Mouse (Mus musculus) heart, adult 8-10 months (tissue): ENCODE measurements around the gene Slc2a1. TPM values are rescaled to one million over a fixed set of nuclear protein-coding genes. Genes with fewer than 3 reads are reported as not detected.

Experiments used
- DNase-seq: peaks from one replicate; pipeline ENCODE4 v3.0.0; 2022; ENCODE audit warnings: low spot score
- total RNA-seq, 4 experiments: library from RNA; stranded (reverse); gene quantifications; 2 replicates each; pipeline ENCODE4 v1.2.4; 2022

Slc2a1 gene
- total RNA-seq, 4 experiments from 2014 or later, result 12.6 to 22.5 (median 14.9) TPM

DNA sequence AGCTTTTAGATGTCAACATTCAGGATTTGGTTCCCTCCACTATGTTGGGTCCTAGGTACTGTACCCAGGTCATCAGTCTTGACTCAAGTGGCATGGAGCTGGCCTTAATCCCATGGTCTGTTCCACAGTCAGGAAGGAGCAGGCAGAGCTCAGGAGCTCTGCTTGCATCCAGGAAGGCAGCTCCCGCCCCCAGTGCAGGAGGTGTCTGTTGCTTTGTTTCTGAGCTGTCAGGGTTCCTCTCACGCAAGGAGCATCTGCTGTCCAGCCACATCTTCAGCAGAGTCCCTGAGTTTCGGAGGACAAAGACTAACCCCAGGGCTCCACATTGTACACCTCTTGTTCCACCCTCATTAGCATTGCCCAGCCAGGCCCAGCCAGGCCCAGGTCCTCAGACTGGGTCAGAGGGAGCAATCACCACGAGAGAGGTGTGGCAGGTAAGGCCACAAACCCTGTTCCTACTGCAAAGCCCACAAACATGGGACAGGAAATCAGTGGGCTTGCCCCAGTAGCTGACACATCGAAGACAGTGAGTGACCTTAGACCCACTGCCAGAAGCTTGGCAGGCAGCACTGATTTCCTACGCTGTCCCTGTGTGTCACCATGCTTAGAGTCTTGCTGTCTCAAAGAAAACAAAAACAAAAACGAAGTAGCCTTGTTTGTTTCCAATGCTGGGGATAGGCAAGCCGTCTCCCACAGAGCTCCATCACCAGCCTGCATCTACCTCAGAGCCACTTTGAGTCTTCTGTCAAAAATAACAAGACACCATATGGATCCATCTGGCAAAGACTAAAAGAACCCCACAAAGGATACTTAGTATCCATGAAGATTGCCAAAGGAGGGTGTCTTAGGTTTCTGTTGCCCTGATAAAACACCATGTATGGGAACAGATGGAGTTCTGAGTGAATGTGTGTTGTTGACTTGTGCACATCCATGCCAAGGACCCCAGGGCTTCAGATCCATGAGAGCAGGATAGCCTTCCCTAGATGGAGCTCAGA, 10.0 kb upstream of the Slc2a1 start:
- DNase-seq, result no peak

DNA sequence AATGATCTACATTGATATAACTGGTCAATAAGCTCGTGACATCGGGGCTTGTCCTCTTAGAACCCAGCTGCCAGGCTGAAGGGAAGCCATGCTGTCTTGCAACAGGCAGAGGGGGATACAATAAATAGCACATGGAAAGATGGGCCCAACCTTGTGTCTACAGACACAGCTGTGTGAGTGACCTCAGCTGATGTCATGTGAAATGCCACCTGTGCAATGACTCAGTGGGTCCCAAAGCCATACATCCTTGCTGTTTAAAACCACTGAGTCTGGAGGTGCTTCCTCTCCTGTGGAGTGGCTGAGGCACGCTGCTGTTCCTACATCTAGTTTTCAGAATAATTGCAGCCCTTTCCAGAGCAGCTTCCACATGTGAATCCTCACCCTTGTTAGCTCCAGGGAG, 7.1 kb upstream of the Slc2a1 start:
- DNase-seq, result no peak

DNA sequence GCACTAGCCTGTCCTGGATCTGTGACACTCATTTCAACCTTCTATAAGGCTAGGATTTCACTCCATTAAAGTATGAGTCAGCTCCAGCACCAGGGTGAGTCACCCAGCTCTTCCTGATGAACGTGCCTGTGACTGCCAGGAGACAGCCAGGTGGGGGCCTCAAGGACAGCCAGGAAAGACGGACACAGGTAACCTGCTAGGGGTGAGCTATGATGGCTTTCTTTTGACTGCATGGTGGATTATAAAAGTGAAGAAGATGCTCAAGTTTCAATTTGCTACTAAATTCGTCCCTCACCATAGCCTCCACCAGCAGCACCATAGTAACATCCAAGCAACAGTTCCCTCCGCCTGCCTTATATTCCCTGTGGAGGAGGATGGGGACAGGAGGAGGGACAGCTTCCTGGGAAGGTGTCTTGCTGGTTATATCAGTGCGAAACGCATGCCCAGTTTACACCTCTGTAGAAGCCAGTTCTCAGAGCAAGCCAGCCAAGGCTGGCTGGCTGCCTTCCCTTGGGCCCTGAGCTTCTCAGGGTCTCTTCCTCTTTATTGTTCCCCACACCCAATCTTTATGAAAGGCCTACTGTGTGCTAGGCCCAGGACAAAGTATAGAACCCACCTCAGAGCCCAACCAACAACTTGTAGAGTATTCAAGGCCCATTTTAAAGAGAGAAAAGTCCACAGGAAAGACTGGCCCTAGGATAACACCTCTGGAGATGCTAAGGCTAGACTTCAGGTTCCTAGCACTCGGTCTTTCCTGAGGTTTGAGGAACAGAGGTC, 6.0 kb upstream of the Slc2a1 start:
- no peak for DNase-seq

DNA sequence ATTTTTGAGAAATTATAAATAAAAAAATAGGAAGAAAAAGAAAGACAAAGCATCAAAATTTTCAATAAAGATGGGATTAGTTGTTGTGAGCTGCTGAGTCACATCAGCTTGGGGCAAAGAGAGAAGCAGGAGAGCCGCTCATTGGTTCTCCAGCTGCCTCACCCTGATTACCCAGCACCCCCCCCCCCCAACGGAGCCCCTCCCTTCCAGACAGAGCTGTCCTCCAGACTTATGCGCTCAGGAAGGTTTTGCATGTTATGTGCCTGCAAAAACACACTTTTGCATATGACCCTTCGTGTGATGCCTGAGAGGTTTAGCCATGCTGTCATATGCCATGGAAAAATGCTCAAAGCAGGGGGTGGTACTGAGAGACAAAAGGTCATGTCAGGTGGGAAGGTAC, 3.7 kb upstream of the Slc2a1 start:
- DNase-seq, result no peak

DNA sequence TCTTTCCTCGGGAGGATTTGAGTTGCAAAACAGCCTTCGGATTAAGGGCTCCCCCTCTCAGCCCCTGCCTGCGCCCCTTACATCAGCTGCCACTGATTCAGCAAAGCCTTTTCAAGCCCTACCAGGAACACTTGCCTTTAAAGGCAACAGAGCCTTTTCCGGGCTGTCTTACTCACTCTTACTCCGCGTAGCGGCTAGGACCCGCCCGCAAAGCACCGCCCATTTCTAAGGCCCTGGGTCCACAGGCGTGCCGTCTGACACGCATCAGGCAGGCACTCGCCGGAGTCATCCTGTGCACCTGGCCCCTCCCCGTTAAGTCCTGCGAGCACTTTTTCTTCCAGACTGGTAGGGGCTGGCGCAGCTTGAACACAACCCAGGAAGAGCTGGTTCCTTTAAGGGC, 2.8 kb upstream of the Slc2a1 start:
- peak; percentile 52 for DNase-seq

DNA sequence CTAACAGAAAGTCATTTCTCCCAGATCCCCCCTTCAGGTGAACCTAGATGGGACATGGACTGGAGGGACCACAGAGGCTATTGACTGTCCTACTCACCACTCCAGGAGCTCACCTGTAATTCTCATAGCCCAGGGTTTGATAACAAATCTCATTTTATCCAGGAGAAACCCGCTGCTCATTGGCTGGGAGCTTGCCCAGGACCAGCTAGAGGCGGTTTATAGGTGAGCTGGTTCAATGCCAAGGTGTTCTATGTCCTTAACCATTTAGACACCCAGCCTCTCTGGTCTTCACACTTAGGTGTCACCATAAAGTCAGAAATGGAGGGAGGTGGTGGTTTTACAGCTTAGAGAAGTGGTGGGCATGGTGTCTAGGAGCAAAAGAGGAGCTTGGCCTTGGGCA, 644 bp upstream of the Slc2a1 start:
- DNase-seq, result no peak

DNA sequence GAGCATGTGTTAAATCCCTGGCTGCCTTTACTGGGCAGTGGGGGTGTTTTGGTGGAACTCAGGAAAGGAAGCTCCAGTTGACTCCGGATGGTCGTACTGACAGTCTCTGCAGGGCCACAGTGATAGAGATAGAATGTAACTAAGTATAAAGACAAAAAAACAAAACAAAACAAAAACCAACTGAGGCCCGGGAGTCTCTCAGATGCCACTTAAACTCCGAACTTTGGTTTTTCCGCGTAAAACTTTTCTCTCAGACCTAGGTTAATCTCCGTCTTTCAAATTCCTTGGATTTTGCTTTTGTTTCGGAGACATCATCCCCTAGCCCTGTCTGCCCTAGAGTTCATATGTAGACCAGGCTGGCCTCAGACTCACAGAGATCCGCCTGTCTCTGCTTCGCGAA, 1.1 kb downstream of the Slc2a1 start:
- DNase-seq, result no peak

DNA sequence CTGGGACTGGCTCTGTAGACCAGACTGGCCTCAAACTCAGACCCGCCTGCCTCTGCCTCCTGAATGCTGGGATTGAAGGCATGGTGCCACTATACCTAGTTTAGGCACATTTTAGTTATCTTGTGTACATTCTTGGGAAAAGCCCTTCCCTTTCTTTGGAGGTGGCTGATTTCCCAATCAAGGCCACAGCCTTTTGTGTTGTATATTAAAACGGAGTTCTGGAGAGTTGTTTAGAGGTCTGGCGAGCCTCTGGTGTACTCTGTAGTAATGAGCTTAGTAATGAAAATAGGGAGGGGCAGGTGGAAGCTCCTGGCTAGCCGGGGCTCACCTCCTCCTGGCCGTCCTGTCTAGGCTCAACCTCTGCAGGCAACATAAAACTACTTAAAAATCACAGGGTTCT, 2.0 kb downstream of the Slc2a1 start:
- no peak for DNase-seq

DNA sequence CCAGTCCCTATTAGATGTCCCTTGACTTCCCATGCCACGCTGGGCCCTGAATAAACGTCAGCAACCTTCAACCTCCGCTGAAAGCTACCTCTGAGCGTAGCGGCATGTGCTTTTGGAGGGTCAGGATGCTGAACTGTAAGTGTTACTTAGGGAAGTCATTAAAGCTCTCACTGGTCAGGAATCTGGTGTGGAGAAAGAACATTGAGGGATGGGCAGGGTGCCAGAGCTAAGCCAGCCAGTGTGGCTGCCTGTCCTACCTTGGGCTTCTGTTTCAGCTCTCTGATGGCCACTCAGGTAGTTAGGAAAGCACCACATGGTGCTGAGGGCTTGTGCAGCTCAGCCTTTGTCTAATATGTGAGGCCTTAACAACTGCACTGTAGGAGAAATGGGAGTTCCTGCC, 2.9 kb downstream of the Slc2a1 start:
- no peak for DNase-seq

DNA sequence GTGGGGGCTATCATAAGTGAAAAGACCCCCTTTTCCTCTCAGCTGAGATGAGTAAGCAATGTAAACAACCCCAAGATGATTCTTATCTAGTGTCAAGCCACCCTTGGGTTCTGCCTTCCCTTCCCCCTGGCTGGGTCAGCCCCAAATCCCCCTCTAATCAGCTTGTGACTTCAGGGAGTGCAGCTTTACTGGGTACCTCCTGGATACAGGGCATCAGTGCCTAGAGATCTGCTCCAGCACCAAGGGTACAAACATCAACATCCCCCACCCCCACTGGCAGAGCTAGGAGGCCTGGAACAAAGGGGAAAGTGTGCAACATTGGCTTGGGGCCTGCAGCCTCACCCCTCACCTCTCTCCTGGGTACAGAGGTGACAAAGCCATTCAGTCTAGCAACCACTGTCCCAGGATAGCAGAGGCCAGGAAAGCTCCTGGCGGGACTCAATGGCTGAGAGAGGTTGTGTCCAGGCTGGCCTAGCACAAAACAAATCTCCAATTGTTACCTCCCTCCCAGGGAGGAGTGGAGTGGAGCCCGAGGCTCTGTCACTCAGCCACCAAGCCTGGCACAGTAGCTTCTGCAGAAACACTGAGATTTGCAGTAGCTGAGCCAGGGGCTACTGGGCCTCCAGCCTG, 3.9 kb downstream of the Slc2a1 start:
- no peak for DNase-seq

DNA sequence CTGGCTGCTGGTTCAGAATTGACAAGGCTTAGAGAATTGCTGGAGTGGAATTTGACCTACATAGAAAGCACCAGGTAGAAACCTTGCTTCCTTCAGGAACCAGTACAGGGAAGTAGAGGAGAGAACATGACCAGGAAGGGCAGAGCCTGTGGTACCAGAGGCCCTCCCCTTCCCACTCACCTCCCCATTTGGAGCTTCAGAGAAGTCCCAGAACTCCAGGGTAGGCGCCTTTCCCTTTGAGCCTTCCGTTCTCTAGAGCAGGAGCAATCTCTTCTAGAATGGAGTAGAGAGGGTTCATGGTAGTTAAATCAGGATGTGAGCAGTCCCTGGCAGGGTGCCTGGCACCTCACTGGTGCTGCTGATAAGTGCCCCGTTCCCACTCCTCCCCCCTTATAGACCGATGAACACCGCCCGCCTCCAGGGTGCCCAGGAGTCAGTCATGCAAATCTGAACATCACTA, 7.1 kb downstream of the Slc2a1 start:
- no peak for DNase-seq

DNA sequence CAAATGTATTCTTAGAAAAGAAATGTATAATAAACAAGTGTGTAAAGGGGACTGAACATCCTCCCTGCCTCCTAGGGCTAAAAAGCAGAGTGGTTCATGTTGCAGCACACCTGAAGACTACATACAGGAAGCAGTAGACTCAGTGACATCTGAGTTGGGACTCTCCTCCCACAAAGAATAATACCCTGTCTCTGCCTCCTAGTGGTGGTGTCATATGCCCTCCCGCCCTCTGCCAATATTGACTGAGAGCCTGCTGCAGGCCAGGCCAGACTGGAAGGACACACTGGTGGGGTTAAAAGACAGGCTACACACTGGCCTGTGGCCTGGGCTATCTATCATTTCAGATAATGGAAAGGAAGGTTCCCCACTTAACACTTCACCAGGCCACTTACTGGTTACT, 7.8 kb downstream of the Slc2a1 start:
- no peak for DNase-seq

DNA sequence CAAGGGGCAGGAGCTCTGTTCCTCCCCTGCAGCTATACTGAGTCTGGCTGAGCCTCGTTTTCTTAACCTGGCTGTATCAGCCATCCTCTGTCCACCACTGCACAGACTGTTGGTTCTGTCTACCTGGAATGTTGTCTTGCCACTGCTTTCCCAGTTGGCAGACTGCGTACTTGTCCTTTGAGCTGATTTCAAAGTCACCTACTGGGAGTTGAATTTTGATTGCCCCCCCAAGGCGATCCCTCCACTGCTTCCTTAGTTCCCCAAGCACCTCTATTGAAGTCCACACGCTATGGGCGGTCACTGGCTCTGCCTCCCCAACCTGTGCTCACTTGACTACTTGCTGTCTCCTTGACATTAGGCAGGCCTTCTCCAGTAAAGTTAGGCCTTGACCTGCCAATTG, 9.1 kb downstream of the Slc2a1 start:
- DNase-seq, result no peak

DNA sequence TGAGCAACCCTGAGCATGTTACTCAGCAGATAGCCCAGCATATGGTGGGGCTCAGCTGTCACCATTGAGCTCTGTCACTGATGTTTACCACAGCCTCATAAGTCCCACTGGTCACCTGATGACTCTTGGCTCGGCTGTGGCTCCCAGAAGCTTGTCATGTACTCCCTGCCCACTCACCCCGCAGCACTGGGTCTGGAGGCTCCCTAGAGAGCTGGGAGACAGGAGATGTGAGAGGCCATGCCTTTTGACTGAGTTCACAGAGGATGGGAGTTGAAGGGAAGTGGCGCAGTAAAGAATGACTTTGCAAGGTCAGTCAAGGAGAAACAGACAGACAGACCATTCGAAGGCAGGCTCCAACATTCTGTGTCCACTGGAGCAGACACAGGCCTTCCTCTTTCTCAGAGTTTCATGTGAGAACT, 10.2 kb downstream of the Slc2a1 start:
- DNase-seq, result no peak

DNA sequence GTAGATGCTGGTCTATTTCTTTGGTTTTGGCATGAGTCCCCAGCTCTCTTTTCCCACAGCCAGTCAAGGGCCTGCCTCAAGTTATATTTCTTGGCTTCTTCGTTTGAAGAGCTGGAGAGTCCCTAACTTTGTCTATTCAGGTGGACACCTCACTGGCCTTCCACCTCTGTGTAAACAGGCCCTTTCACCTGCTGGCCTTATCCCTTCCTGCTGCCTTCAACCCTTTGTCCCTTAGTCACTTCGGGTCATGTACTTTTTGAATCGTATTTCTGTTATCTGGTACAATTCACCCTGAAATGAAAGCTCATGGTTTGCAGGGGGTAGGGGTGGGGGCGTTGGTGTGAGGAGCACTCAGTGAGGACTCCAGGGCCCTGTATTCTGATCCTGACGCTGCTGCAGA, 10.8 kb downstream of the Slc2a1 start:
- DNase-seq, result no peak

DNA sequence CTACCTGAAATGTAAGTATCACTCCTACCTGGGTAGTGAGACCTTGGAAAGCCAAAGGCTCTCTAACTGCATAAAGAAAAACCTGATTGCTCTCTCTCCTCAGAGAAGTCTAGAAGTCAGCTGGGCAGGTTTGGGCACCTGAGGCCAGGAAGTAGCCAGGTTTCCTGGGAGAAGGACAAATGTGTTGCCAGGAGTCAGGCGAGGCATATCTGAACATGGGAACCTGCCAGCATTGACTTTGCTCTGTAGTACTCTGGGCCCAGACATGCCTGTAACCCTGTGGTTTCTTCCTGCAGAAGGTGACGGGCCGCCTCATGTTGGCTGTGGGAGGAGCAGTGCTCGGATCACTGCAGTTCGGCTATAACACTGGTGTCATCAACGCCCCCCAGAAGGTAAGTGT, 11.6 kb downstream of the Slc2a1 start:
- no peak for DNase-seq

DNA sequence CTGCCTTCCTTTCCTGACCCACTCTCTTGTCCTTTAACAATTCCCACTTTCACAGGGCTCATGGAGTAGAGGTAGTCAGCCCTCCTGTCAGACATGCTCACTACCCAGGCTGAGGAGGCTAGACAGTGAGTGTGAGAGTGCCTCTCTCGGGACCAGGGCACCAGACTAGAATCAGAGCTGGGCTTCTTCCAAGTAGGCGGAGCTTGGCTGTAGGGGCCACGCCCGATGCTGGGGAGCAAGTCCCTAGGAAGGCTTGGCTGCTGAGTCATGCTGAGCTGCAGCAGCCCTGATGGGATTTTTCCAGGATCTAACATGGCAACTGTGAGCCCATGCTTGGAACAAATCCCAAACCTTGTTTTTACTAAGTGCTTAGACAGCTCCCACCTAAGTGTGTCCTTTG, 12.7 kb downstream of the Slc2a1 start:
- DNase-seq, result peak; percentile 74

DNA sequence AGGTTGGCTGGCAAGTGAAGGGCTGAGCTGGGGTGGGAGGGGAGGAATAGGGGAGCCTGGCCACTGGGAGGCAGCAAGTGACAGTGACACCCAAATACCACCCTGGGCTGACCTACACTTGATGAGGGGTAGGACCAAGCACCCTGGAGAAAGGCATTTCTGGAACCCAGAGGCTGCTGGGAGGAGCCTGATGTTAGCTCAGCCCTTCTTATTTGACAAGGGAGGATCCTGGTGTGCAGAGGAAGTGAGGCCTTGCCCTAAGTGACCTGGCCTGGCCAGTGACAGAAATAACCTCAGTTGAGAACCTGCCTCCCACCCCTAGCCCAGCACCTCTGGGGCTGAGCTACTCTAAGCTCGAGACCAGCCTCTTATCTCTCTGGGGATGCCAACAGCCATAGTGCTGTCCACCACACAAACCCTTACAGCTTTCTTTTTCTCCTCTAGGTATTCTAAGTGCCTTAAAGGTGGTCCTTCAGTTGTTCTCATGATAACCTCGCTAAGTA, 16.3 kb downstream of the Slc2a1 start:
- no peak for DNase-seq

DNA sequence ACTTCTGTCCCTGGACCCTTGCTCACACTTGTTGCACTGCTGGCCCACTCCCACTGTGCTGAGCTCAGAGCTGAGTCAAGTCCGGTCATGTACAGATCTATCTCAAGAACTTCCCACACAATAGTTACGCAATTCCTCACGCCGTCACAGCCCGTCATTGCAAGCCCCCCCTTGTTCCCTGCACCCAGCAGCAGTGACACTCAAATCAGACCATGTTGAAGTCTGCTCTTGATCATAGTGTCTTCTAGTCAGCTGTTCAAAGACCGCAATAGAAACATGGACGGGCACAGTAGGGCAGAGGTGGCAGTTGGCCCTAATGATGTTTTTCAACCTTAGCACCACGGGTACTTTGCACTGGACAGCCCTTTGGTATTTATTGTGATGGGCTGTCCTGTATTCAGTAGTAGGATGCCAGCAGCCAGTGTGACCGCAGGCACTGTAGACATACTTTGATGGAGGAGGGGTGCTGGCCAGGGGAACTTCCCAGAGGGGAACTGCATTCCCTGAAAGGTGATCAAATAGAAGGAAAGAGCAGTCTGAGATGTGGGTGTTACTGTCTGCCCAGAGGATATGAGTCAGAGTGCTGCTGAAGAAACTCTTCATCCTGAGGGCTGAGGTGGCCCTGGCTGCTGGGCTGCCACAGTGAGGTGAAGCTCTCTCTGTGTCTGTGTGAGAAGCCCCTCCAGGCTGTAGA, 17.2 kb downstream of the Slc2a1 start:
- no peak for DNase-seq

DNA sequence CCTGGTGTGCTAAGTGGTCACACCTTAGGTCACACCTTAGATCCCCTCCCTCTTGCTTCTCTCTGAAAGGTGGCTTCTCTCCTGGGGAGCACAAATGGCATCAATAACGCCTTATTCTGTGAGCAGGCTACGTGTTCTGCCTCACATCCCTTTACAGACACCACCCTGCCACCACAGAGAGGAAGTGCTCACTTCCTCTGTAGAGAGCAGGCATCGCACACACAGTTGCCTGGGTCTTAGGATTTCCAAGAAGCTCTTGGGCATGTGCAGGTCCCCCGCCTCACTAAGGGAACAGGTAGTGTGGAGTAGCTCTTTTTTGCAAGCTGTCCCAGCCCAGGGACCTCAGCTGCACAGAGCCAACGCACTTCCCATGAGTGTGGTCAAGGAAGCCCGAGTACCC, 18.7 kb downstream of the Slc2a1 start:
- DNase-seq, result no peak

DNA sequence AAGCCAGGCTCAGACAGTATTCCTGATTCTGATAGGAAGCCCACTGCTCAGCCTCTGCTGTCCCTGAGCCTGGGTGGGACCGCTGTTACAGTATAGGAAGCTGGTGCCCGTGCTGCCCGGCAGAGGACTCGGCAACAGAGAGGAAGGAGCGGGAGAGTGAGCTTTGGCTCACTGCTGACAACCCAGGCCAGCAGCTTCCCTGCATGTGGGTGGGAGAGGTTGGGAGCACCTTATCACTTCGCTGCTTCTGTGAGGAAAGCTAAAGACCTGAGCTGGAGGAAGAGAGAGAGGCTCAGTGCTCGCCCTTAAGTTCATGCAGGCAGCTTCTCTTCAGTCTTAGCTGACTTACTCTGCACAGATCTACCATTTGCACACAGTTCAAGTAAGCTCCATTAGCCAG, 20.0 kb downstream of the Slc2a1 start:
- no peak for DNase-seq
